Mouse (Mus musculus) liver, embryonic 12.5 days (tissue): ENCODE data around the gene Atp2a3. TPM values are rescaled to one million over a fixed set of nuclear protein-coding genes. Genes with fewer than 3 reads are reported as not detected.

Experiments
- ATAC-seq: fragments of 200-750 bp; cut with Nextera tagmentation; 2 replicates; pipeline ENCODE4 v1.8.0; 2017; ENCODE audit warnings: moderate number of reproducible peaks, mild to moderate bottlenecking, moderate library complexity
- H3K27ac ChIP-seq: fragments of 300-500 bp; sonication (generic); 2 replicates; pipeline ENCODE4 v1.5.1; 2016; ENCODE audit warnings: mild to moderate bottlenecking
- H3K27me3 ChIP-seq: fragments of 300-500 bp; sonication (generic); replicated peaks from 2 replicates; pipeline ENCODE4 v1.6.1; 2016; ENCODE audit warnings: mild to moderate bottlenecking, moderate library complexity
- H3K36me3 ChIP-seq: fragments of 300-500 bp; sonication (generic); 2 replicates; pipeline ENCODE4 v1.6.1; 2016; ENCODE audit warnings: mild to moderate bottlenecking, moderate library complexity
- H3K4me1 ChIP-seq: fragments of 300-500 bp; sonication (generic); 2 replicates; pipeline ENCODE4 v1.6.1; 2016
- H3K4me2 ChIP-seq: fragments of 300-500 bp; sonication (generic); 2 replicates; pipeline ENCODE4 v1.6.1; 2016; ENCODE audit warnings: mild to moderate bottlenecking, moderate library complexity
- H3K4me3 ChIP-seq: fragments of 300-500 bp; sonication (generic); 2 replicates; pipeline ENCODE4 v1.5.1; 2016; ENCODE audit warnings: mild to moderate bottlenecking, moderate library complexity
- H3K9ac ChIP-seq: fragments of 300-500 bp; sonication (generic); 2 replicates; pipeline ENCODE4 v1.6.1; 2016; ENCODE audit warnings: mild to moderate bottlenecking, moderate library complexity
- H3K9me3 ChIP-seq: fragments of 300-500 bp; sonication (generic); replicated peaks from 2 replicates; pipeline ENCODE4 v1.6.1; 2016; ENCODE audit warnings: mild to moderate bottlenecking, moderate library complexity
- WGBS: fragments of 180-500 bp; shearing (Covaris S2); methylation state at CpG from one replicate; pipeline ENCODE4 v1.1.7; 2016; ENCODE audit not compliant: insufficient replicate concordance; 5-methylcytosine and 5-hydroxymethylcytosine counted together
- polyA plus RNA-seq: library from polyadenylated mRNA; unstranded; fragments of >200 nt; fragmentation: Nextera tagmentation; extraction: Ambion mirVana; gene quantifications from 2 replicates; pipeline ENCODE4 v1.2.1, GENCODE M21; 2016

Atp2a3 gene
- polyA plus RNA-seq, 1 experiment from 2014 or later = 18.9 TPM

DNA sequence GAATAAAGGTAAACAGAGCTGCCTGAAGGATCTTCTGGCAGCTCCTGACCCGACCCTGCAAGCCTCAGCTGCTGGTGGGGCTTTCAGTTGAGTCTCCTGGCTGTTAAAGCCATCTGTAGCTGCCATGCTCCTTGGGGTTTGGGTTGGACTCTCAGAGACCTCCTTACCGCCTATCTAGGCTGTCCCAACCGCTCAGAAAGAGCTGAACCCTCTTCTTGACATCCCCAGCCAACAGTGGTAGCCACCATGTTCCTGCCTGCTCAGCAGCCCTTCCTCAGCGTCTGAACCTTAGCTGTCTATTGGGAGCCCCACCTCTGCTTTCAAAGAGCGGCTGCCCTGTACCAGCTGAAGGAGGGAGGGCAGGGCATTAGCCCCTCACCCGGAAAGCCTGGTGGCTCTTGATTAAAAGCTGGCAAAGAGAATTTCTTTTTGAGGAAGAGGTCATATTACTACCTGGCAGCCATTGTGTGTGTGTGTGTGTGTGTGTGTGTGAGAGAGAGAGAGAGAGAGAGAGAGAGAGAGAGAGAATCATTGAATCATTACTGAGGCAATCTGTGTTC is 14.3 kb upstream of the Atp2a3 start:
- Histone ChIP-seq H3K36me3 (no peaks in the 10 kb centered on the region), H3K4me3 (no peak overlapping the region), H3K4me2 (peak overlapping the region; percentile 32), H3K27me3 (peaks cover 6% of the 10 kb centered on the region; the same call in 1 of the 2 replicates), H3K9ac (no peak overlapping the region), H3K27ac (peak overlapping the region; percentile 42), H3K9me3 (no peaks in the 10 kb centered on the region), H3K4me1 (peaks cover 32% of the 10 kb centered on the region)
- WGBS = 8% methylated on average over 6 of the region's 6 CpGs
- no peak for ATAC-seq

DNA sequence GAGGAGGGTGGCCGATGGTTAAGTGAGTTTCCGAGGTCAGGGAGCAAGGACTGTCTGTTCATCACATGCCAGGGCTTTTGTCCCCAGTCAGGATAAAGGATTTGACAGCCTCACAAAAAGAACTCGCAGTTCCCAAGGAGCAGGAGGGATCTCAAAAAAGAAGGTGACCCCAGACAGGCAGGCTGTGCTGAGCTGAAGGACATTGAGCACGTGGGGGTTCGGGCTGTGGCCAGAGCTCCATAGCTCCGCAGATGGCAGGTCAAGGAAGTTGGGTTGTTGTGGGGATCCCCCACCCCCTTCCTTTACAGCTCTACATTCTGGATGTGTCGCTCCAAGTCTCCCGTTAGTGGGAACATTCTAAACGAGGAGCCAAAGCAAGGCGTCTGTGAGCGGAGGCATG is 13.1 kb upstream of the Atp2a3 start:
- 61% methylated on average over 11 of the region's 11 CpGs for WGBS
- Histone ChIP-seq H3K9me3 (no peaks in the 10 kb centered on the region), H3K27ac (no peak overlapping the region), H3K4me3 (no peak overlapping the region), H3K4me1 (peaks cover 41% of the 10 kb centered on the region), H3K4me2 (no peak overlapping the region), H3K9ac (no peak overlapping the region), H3K36me3 (no peaks in the 10 kb centered on the region), H3K27me3 (peaks cover 4% of the 10 kb centered on the region; the same call in 1 of the 2 replicates)
- no peak for ATAC-seq

DNA sequence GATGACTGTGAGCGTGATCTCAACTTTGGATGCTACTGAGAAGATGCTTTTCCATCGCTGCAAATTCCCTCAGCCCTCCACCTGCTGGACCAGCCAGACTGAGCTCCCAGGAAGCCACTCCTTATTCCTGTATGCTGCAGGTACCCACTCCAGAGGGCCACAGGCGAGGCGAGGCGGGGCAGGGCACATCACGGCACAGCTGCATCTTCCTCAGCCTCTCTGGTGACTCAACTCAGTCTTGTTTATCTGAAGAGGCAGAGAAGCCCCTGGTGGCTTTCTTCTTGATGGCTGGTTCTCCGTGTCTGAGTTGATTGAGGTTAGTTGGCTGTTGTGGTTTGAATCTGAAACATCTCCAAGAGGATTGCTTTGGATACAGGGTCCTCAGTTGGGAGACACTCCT is 12.7 kb upstream of the Atp2a3 start:
- Histone ChIP-seq H3K9me3 (no peaks in the 10 kb centered on the region), H3K27ac (no peak overlapping the region), H3K4me2 (no peak overlapping the region), H3K4me3 (no peak overlapping the region), H3K9ac (no peak overlapping the region), H3K27me3 (peaks cover 4% of the 10 kb centered on the region; the same call in 1 of the 2 replicates), H3K36me3 (no peaks in the 10 kb centered on the region), H3K4me1 (peaks cover 46% of the 10 kb centered on the region)
- no peak for ATAC-seq
- WGBS = 43% methylated on average over 7 of the region's 7 CpGs

DNA sequence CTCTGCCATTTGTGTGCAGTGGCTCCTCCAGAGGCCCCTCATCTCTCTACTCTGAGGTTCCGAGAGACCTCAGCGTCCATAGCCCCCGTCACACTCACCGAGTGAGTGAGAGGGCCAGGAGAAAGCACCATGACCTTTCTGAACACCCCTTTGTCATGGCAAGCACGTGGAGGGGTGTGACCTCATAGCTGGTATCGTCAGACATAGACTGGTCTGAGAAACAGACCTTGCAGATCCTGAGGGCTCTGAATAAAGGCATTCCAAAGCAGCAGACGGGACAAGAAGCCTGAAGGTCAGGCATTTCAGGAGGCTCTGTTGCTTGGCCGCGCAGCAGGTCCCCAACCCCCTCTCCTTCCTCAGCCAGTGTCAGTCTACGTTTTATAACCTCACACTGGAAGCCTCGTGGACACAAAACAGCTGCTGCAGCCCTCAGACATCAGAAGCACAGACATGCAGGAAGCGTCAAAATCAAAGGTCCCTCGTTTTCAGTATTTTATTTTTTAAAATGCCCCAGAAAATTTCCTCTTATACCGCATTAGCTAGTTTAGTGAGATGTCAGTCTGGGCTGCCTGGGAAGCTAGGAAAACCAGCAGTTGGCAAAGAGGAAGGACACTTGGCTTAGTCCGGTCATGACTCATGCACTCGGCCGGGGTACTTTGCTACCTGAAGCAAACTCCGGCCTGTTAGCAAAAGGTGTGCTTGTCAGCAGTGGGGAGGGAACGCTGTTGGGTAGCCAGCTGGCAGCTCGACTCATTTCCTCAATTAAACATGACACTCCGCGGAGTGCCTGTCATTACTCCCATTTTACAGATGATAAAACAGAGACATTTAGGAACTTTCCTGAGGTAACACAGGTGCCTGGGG is 9.6 kb upstream of the Atp2a3 start:
- Histone ChIP-seq H3K27me3 (peaks cover 4% of the 10 kb centered on the region; the same call in 1 of the 2 replicates), H3K36me3 (no peaks in the 10 kb centered on the region), H3K4me2 (no peak overlapping the region), H3K4me3 (no peak overlapping the region), H3K9ac (no peak overlapping the region), H3K27ac (no peak overlapping the region), H3K4me1 (peaks cover 50% of the 10 kb centered on the region), H3K9me3 (no peaks in the 10 kb centered on the region)
- ATAC-seq = no peak
- whole genome bisulfite sequencing = 47% methylated on average over 22 of the region's 22 CpGs

DNA sequence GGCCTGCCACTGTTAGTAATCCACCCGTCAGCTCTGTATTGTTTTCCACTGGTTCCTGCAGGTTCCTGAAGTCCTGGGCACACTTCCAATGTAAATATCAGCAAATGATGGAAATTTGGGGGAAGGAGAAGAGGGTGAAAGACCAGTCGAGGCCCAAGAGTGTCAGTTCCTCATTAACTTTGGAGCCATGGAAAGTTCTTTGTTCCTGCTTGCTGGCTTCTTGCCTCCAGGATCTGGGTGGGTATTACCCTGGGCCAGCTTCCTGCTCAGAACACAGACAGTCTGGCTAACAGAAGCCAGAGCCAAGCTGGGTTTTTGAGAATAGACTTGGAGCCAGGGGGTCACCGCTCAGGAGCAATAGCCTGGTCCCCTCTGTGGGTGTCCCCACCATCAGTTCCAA is 8.7 kb upstream of the Atp2a3 start:
- WGBS = 48% methylated on average over 3 of the region's 3 CpGs
- no peak for ATAC-seq
- H3K27ac ChIP-seq = no peak overlapping the region

DNA sequence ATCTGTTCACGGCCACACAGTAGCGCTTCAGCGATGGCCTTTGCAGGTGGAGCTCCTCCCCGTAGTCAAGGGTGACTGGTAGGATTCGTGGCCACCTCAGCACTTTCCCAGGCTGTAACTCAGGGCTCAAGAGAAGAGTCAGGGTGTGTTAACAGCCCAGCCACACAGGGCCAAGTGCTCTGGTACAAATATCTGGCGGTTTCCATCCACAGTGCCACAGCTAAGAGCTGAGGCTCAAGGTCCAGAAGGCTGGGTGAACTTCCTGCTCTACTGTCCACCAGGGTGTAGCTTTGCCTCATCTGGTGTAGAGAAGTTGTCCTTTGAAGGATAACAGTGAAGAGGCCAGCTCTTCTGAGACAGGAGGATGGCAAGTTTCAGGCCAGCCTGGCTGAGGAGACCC is 8.3 kb upstream of the Atp2a3 start:
- WGBS = 74% methylated on average over 6 of the region's 6 CpGs
- no peaks in the 10 kb centered on the region for H3K9me3 ChIP-seq
- no peak overlapping the region for H3K27ac ChIP-seq
- H3K36me3 ChIP-seq = no peaks in the 10 kb centered on the region
- peaks cover 48% of the 10 kb centered on the region for H3K4me1 ChIP-seq
- no peak overlapping the region for H3K9ac ChIP-seq
- no peak overlapping the region for H3K4me2 ChIP-seq
- no peak overlapping the region for H3K4me3 ChIP-seq
- 0 out of 2 replicates have a peak, but pooled peaks have one; percentile 16 for ATAC-seq
- H3K27me3 ChIP-seq = peaks cover 4% of the 10 kb centered on the region; the same call in 1 of the 2 replicates

More for the DNA sequence above, 8.7 kb upstream of the Atp2a3 start:
- H3K4me1 ChIP-seq = peaks cover 46% of the 10 kb centered on the region
- H3K4me3 ChIP-seq = no peak overlapping the region
- H3K36me3 ChIP-seq = no peaks in the 10 kb centered on the region
- H3K9ac ChIP-seq = no peak overlapping the region
- peaks cover 4% of the 10 kb centered on the region; the same call in 1 of the 2 replicates for H3K27me3 ChIP-seq
- no peak overlapping the region for H3K4me2 ChIP-seq
- no peaks in the 10 kb centered on the region for H3K9me3 ChIP-seq

DNA sequence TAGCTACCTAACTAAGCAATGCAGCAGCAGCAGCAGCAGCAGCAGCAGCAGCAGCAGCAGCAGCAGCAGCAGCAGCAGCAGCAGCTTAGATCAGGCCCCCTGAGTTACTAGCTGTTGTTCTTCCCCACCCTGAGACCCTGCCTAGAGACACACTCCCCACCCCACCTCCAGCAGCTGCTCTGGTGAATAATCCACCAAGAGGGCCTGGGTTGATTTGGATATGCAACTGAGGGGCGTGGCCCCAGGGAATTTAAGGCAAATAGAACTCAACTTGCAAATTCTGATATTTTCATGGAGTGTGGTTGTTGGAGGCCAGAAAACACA is 7.9 kb upstream of the Atp2a3 start:
- H3K9me3 ChIP-seq = no peaks in the 10 kb centered on the region
- peaks cover 2% of the 10 kb centered on the region; the same call in 1 of the 2 replicates for H3K27me3 ChIP-seq
- 58% methylated on average over 1 of the region's 1 CpGs for WGBS
- H3K4me2 ChIP-seq = no peak overlapping the region
- H3K27ac ChIP-seq = no peak overlapping the region
- no peaks in the 10 kb centered on the region for H3K36me3 ChIP-seq
- H3K4me3 ChIP-seq = no peak overlapping the region
- no peak for ATAC-seq
- H3K9ac ChIP-seq = no peak overlapping the region
- H3K4me1 ChIP-seq = peaks cover 50% of the 10 kb centered on the region

DNA sequence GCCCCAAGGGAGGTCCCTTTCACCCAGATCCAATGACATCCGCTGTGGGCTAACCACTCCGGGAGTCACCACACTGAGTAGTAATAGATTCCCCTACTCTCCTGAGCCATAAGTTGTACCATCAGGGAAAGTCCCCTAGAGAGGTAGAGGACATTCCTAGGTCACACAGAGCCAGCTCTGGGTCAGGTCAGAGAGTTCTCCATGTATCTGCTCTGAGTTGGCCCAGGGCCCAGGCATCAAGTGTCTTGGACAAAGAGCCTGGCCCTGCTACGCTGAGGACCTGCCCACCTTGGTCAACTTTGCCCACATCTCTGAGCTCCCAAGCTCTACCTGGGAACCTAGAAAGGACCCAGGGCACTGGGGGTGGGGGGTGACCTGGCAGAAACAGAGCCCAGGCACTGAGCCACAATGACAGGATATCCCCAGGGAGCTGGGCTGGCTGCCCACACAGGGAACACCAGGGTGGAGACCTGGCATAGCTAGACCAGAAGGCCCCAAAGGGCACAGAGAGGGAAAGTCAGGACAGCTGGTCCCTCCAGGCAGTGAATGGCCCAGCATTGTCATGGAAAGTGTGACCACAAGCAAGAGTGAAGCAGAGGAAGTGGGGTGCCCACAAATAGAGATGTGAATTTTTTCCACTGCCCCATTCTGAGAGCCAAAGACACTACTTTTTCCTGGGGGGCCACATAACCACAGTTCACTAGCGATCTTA is 7.4 kb upstream of the Atp2a3 start:
- no peaks in the 10 kb centered on the region for H3K9me3 ChIP-seq
- H3K4me2 ChIP-seq = no peak overlapping the region
- no peak overlapping the region for H3K9ac ChIP-seq
- no peaks in the 10 kb centered on the region for H3K36me3 ChIP-seq
- no peak for ATAC-seq
- H3K4me3 ChIP-seq = no peak overlapping the region
- H3K27me3 ChIP-seq = no peaks in the 10 kb centered on the region
- 60% methylated on average over 4 of the region's 4 CpGs for WGBS
- no peak overlapping the region for H3K27ac ChIP-seq
- H3K4me1 ChIP-seq = peaks cover 50% of the 10 kb centered on the region

DNA sequence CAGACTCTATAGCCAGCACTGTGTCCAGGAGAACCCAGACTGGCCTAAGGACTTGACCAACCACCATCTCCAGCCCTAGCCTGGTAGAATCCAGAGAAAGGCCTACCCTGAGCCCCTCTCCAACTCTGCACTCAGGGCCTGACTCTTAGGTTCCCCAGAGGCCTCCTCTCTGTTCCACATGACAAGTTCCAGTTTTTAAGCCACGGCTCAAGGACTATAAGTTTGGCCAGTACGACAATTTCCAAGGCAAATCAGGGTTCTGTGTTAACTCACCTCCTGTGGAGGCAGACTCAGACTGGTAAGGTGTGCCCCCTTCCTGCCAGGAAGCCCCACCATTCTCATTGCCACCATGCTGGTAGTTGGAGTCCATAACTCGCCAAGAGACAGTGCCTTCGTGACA is 6.8 kb upstream of the Atp2a3 start:
- no peaks in the 10 kb centered on the region for H3K36me3 ChIP-seq
- peaks cover 3% of the 10 kb centered on the region for H3K27me3 ChIP-seq
- no peak overlapping the region for H3K4me3 ChIP-seq
- no peak for ATAC-seq
- H3K9me3 ChIP-seq = no peaks in the 10 kb centered on the region
- no peak overlapping the region for H3K9ac ChIP-seq
- no peak overlapping the region for H3K4me2 ChIP-seq
- peaks cover 50% of the 10 kb centered on the region for H3K4me1 ChIP-seq
- WGBS = 66% methylated on average over 4 of the region's 4 CpGs
- no peak overlapping the region for H3K27ac ChIP-seq

DNA sequence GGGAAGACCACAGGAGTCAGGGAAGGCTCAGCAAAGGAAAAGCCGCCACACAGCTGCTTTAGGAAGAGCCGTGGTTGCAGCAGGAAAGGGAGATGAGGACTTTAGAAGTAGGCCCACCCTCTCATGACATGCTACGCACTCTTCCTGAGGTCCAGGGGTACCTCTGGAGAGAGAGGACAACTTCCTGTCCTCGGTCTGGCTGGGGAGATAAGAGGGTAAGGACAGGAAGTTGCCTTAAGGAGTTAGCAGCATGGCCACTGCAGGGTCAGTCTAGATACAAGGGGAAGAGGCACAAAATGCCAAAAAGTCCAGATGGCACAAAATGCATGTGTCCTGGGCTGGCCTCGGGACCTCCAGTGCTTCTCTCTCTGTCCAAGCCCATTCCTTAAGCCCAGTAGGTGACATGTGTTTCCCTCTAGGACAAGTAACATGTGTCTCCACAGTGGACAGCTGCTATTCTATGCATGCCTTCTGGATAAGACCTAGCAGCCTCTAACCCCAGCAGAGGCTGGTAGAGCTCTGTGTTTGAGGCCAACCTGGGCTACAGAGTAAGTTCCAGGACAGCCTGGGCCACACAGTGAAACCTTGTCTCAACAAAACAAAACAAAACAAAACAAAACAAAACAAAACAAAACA is 5.5 kb upstream of the Atp2a3 start:
- peaks cover 52% of the 10 kb centered on the region for H3K4me1 ChIP-seq
- no peaks in the 10 kb centered on the region for H3K9me3 ChIP-seq
- WGBS = 14% methylated on average over 5 of the region's 5 CpGs
- H3K36me3 ChIP-seq = no peaks in the 10 kb centered on the region
- no peak overlapping the region for H3K4me2 ChIP-seq
- H3K9ac ChIP-seq = no peak overlapping the region
- no peak overlapping the region for H3K4me3 ChIP-seq
- H3K27me3 ChIP-seq = peaks cover 16% of the 10 kb centered on the region
- peak; percentile 56 for ATAC-seq
- H3K27ac ChIP-seq = no peak overlapping the region

DNA sequence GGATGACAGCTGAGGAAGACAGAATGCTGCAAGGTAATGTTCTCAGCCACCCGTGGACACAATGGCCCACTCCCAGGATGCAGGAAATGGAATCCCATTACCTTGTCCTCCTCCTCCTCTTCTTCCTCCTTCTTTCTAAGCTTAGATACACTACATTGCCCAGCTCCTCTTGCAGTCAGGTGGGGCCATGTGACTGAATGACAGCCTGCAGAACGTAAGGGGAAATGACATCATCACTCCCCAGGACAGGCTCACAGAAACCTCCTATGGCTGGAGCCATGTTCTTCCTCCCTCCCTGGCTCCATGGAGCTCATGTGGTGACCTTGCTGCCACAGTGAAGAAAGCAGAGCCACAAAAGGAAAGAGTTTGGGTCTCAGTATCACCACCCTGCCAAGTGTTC is 3.7 kb upstream of the Atp2a3 start:
- WGBS = 32% methylated on average over 2 of the region's 2 CpGs
- Histone ChIP-seq H3K4me2 (no peak overlapping the region), H3K9me3 (no peaks in the 10 kb centered on the region), H3K36me3 (no peaks in the 10 kb centered on the region), H3K27ac (no peak overlapping the region), H3K4me3 (no peak overlapping the region), H3K9ac (no peak overlapping the region), H3K4me1 (peaks cover 65% of the 10 kb centered on the region), H3K27me3 (peaks cover 34% of the 10 kb centered on the region)
- ATAC-seq = no peak
